Mouse (Mus musculus): ENCODE results near the gene Ets1. TPM values are rescaled to one million over a fixed set of nuclear protein-coding genes. Genes with fewer than 3 reads are reported as not detected.
A peak's percentile ranks its signal among the peaks of the same experiment; 100 is the strongest.

The Ets1 gene
- polyA plus RNA-seq, 1 experiment from 2014 or later: 12.5 TPM

- no peak overlapping the region for H3K4me2 ChIP-seq
- 0 out of 2 replicates have a peak, but pooled peaks cover 2% of the 10 kb centered on the region for H3K27me3 ChIP-seq
- no peak for DNase-seq
- H3K36me3 ChIP-seq: no peaks in the 10 kb centered on the region
- H3K4me1 ChIP-seq (replicated peaks): no peaks in the 10 kb centered on the region
- 26% methylated on average over 8 of the region's 8 CpGs for WGBS (ENCODE audit: insufficient replicate concordance)
- H3K9me3 ChIP-seq (replicated peaks): no peaks in the 10 kb centered on the region
- no peak overlapping the region for H3K4me3 ChIP-seq (replicated peaks)
- H3K9ac ChIP-seq: no peak overlapping the region
- H3K27ac ChIP-seq: no peak overlapping the region
- ATAC-seq (ENCODE audit: low read depth): no peak
Measured at GRCm38 (mm10) chr9:32685793-32686558, 50.0 kb downstream of the Ets1 start.

DNA sequence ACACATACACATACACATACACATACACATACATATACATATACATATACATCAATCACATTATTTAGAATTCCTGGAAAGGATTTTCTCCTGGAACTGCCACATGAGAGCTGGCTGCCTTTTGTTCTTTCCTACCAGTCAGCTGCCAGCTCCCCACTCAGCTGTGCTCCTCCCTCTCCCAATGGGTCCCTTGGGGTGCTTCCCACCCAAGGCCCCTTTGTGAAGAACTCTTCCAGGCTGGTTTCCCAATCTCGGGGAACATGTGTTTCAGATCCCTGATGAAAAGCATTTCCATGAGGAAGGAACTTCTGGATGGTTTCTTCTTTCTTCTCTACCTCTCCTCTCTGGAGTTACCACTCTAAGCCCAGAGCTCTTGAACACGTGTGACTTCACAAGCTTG, 52.3 kb downstream of the Ets1 start:
- WGBS (ENCODE audit: insufficient replicate concordance): 50% methylated on average over 2 of the region's 2 CpGs
- Histone ChIP-seq H3K36me3 (no peaks in the 10 kb centered on the region), H3K27ac (no peak overlapping the region), H3K4me1 (replicated peaks) (no peaks in the 10 kb centered on the region), H3K4me3 (replicated peaks) (no peak overlapping the region), H3K27me3 (peaks cover 6% of the 10 kb centered on the region; the same call in 1 of the 2 replicates), H3K9me3 (replicated peaks) (no peaks in the 10 kb centered on the region), H3K4me2 (no peak overlapping the region), H3K9ac (no peak overlapping the region)
- no peak for DNase-seq
- no peak for ATAC-seq (ENCODE audit: low read depth)

GRCm38 (mm10) chr9:32691151-32691925, 55.3 kb downstream of the Ets1 start:
- ATAC-seq (ENCODE audit: low read depth) (no peak), DNase-seq (no peak)
- Histone ChIP-seq H3K4me2 (no peak overlapping the region), H3K9ac (no peak overlapping the region), H3K27me3 (peaks cover 9% of the 10 kb centered on the region), H3K27ac (no peak overlapping the region), H3K36me3 (no peaks in the 10 kb centered on the region), H3K4me3 (replicated peaks) (no peak overlapping the region), H3K9me3 (replicated peaks) (no peaks in the 10 kb centered on the region), H3K4me1 (replicated peaks) (peaks cover 15% of the 10 kb centered on the region)
- 55% methylated on average over 12 of the region's 12 CpGs for WGBS (ENCODE audit: insufficient replicate concordance)

DNA sequence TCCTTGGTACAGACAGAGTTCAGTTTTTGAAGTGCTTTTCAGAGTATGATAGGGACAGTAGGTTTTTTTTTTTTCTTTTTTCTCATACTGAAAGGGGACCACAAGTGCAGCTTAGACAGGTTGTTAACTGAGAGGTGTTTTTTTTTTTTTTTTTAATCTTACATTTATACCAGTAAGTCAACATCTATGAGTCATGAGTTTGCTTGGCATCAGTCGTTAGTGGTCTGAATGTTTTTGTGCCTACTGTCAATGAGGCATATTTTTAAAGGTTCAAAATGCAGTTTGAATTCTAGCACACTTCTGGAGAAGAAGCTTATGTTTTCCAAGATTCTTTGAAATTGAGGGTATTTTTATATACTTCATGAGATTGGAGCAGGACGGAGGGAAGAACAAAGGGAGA, 56.9 kb downstream of the Ets1 start:
- no peak overlapping the region for H3K4me2 ChIP-seq
- DNase-seq (no peak), ATAC-seq (ENCODE audit: low read depth) (no peak)
- H3K27me3 ChIP-seq: peaks cover 24% of the 10 kb centered on the region
- WGBS (ENCODE audit: insufficient replicate concordance): 67% methylated on average over 2 of the region's 2 CpGs
- no peaks in the 10 kb centered on the region for H3K36me3 ChIP-seq
- H3K4me3 ChIP-seq (replicated peaks): no peak overlapping the region
- peaks cover 18% of the 10 kb centered on the region for H3K4me1 ChIP-seq (replicated peaks)
- H3K9me3 ChIP-seq (replicated peaks): no peaks in the 10 kb centered on the region
- no peak overlapping the region for H3K9ac ChIP-seq
- H3K27ac ChIP-seq: no peak overlapping the region

DNA sequence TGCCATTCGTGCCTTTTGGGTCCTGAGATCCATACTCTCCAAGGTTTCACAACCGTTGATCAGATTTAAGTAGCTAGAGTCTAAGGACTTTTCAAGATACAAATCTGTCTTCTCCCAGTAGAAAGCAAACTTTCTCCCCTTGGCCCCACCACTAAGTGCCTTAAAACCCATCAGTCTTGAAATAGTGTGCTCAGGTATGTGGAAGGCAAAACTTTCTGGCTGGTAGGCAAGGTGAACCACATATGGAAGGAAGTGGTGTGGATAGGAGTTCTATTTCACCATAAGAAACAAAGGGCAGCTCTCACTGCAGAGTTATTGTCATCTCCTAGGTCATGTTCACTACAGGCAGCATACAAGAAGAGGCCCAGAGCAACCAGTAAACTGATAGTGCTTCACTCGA, 57.4 kb downstream of the Ets1 start:
- no peak overlapping the region for H3K9ac ChIP-seq
- H3K27me3 ChIP-seq: peaks cover 24% of the 10 kb centered on the region
- 56% methylated on average over 3 of the region's 3 CpGs for WGBS (ENCODE audit: insufficient replicate concordance)
- no peak for DNase-seq
- no peak overlapping the region for H3K4me3 ChIP-seq (replicated peaks)
- no peaks in the 10 kb centered on the region for H3K36me3 ChIP-seq
- no peak overlapping the region for H3K27ac ChIP-seq
- no peaks in the 10 kb centered on the region for H3K9me3 ChIP-seq (replicated peaks)
- no peak for ATAC-seq (ENCODE audit: low read depth)
- H3K4me2 ChIP-seq: no peak overlapping the region
- peaks cover 18% of the 10 kb centered on the region for H3K4me1 ChIP-seq (replicated peaks)

DNA sequence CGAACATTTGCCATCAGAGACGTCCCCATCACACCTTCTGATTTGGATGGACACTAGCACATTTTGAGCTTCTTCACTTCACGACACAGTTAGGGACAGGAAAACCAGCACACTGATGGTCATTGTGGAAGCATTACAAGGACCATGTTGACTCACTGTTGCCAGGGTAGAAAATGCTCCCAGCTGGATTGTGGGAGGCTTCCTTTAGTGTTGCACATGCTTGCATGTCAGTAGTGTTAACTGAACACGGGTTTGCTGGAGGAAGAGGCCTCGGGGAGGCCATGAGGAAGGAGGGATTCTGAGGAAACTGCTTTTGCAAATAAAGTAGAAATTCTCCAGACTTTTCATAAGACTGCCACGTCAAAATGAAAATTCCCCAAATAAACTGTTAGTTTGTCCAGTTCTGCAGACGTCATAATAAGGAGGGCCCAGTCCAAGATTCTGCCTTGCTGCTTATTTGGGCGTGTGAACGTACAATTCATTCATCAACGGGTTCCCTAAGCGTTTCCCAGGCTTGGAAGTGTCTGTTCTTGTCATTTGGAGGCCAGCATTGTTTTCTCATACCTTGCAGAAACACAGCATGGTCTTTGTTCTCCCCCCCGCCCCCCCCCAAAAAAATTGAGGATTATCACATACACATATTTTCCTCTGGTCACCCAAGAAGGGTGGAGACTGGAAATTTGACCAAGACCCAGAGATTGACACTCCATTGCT, 58.2 kb downstream of the Ets1 start:
- Histone ChIP-seq H3K9me3 (replicated peaks) (no peaks in the 10 kb centered on the region), H3K27me3 (peaks cover 24% of the 10 kb centered on the region), H3K4me1 (replicated peaks) (peaks cover 18% of the 10 kb centered on the region), H3K9ac (no peak overlapping the region), H3K27ac (no peak overlapping the region), H3K4me2 (no peak overlapping the region; the same call in 1 of the 2 replicates), H3K4me3 (replicated peaks) (no peak overlapping the region), H3K36me3 (no peaks in the 10 kb centered on the region)
- no peak for DNase-seq
- 62% methylated on average over 12 of the region's 12 CpGs for WGBS (ENCODE audit: insufficient replicate concordance)
- no peak for ATAC-seq (ENCODE audit: low read depth)

GRCm38 (mm10) chr9:32694916-32695490, 59.0 kb downstream of the Ets1 start:
- DNase-seq (no peak), ATAC-seq (ENCODE audit: low read depth) (no peak)
- no peaks in the 10 kb centered on the region for H3K36me3 ChIP-seq
- peak overlapping the region; percentile 86 for H3K4me2 ChIP-seq
- H3K27me3 ChIP-seq: peaks cover 22% of the 10 kb centered on the region
- peaks cover 18% of the 10 kb centered on the region for H3K4me1 ChIP-seq (replicated peaks)
- peak overlapping the region; percentile 73 for H3K9ac ChIP-seq
- peak overlapping the region; percentile 70 for H3K4me3 ChIP-seq (replicated peaks)
- 35% methylated on average over 4 of the region's 4 CpGs for WGBS (ENCODE audit: insufficient replicate concordance)
- no peaks in the 10 kb centered on the region for H3K9me3 ChIP-seq (replicated peaks)
- H3K27ac ChIP-seq: no peak overlapping the region

DNA sequence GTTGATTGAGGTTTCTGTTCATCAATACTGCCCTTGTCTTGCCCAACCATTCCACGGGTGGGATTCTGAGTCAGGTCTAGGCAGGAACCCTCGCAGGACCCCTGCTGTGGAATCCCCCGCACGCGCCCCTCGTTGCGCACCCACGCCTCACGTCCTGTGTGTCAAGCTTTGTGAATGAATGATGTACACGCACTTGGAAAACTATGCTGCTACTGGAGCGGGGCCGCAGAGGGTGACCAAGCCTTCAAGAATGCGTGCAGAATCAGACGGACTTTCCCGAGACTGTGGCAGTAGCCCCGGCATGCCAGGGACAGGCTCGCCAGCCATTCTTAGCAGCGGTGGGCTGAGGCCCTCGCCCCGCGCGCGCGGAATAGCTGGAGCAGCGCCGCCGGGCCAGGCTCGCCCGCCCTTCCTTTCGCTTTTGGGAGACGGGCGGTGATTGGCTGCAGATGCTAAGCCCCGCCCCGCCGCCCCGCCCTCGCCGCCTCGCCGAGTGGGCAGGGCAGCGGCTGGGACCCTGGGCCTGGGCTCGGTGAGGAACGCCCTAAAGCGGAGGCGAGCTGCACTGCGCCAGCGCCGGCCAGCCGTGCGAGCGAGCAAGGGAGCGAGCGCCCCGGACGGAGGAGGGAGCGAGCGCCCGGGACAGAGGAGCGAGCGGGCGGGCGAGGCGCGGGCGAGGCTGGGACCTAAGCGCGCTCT, 59.6 kb downstream of the Ets1 start:
- Histone ChIP-seq H3K4me2 (peak overlapping the region; percentile 86), H3K4me1 (replicated peaks) (peaks cover 18% of the 10 kb centered on the region), H3K9ac (peak overlapping the region; percentile 74), H3K9me3 (replicated peaks) (no peaks in the 10 kb centered on the region), H3K27ac (peak overlapping the region; percentile 55), H3K36me3 (no peaks in the 10 kb centered on the region), H3K27me3 (peaks cover 22% of the 10 kb centered on the region), H3K4me3 (replicated peaks) (peak overlapping the region; percentile 70)
- ATAC-seq (ENCODE audit: low read depth) (peak; percentile 99), DNase-seq (peak; percentile 92)
- under 1% methylated on average over 67 of the region's 67 CpGs for WGBS (ENCODE audit: insufficient replicate concordance)

- peak overlapping the region; percentile 55 for H3K27ac ChIP-seq
- DNase-seq (no peak), ATAC-seq (ENCODE audit: low read depth) (peak; percentile 3; the same call in 1 of the 2 replicates)
- WGBS (ENCODE audit: insufficient replicate concordance): 4% methylated on average over 13 of the region's 13 CpGs
- H3K4me2 ChIP-seq: peak overlapping the region; percentile 86
- no peaks in the 10 kb centered on the region for H3K36me3 ChIP-seq
- peaks cover 18% of the 10 kb centered on the region for H3K4me1 ChIP-seq (replicated peaks)
- H3K9ac ChIP-seq: peak overlapping the region; percentile 74
- peaks cover 22% of the 10 kb centered on the region for H3K27me3 ChIP-seq
- peak overlapping the region; percentile 70 for H3K4me3 ChIP-seq (replicated peaks)
- no peaks in the 10 kb centered on the region for H3K9me3 ChIP-seq (replicated peaks)
Measured at GRCm38 (mm10) chr9:32696259-32696658, 60.2 kb downstream of the Ets1 start.

- Histone ChIP-seq H3K4me1 (replicated peaks) (peaks cover 18% of the 10 kb centered on the region), H3K27me3 (peaks cover 22% of the 10 kb centered on the region), H3K4me3 (replicated peaks) (peak overlapping the region; percentile 70), H3K4me2 (peak overlapping the region; percentile 86), H3K36me3 (no peaks in the 10 kb centered on the region), H3K27ac (no peak overlapping the region; the same call in 1 of the 2 replicates), H3K9ac (peak overlapping the region; percentile 74), H3K9me3 (replicated peaks) (no peaks in the 10 kb centered on the region)
- WGBS (ENCODE audit: insufficient replicate concordance): 38% methylated on average over 7 of the region's 7 CpGs
- DNase-seq (no peak), ATAC-seq (ENCODE audit: low read depth) (no peak)
Measured at GRCm38 (mm10) chr9:32696717-32697116, 60.7 kb downstream of the Ets1 start.
